Mouse (Mus musculus) hindbrain, embryonic 13.5 days (tissue): Measurements from ENCODE around the gene Rcc1. TPM values are rescaled to one million over a fixed set of nuclear protein-coding genes. Genes with fewer than 3 reads are reported as not detected.

Source experiments
- ATAC-seq: fragments of 200-750 bp; cut with Nextera tagmentation; 2 replicates; pipeline ENCODE4 v1.8.0; 2017; ENCODE audit warnings: moderate TSS enrichment; ENCODE audit not compliant: low FRiP score
- H3K27ac ChIP-seq: fragments of 300-500 bp; sonication (generic); 2 replicates; pipeline ENCODE4 v1.5.1; 2015; ENCODE audit warnings: inconsistent platforms, mild to moderate bottlenecking, moderate library complexity
- H3K27me3 ChIP-seq: fragments of 300-500 bp; sonication (generic); 2 replicates; pipeline ENCODE4 v1.6.1; 2015; ENCODE audit warnings: mild to moderate bottlenecking, inconsistent platforms
- H3K36me3 ChIP-seq: fragments of 300-500 bp; sonication (generic); 2 replicates; pipeline ENCODE4 v1.6.1; 2015; ENCODE audit warnings: mild to moderate bottlenecking, inconsistent platforms
- H3K4me1 ChIP-seq: fragments of 300-500 bp; sonication (generic); replicated peaks from 2 replicates; pipeline ENCODE4 v1.6.1; 2015; ENCODE audit warnings: inconsistent platforms
- H3K4me2 ChIP-seq: fragments of 300-500 bp; sonication (generic); 2 replicates; pipeline ENCODE4 v1.6.1; 2015; ENCODE audit warnings: inconsistent platforms, mild to moderate bottlenecking, moderate library complexity
- H3K4me3 ChIP-seq: fragments of 300-500 bp; sonication (generic); 2 replicates; pipeline ENCODE4 v1.5.1; 2015; ENCODE audit warnings: mild to moderate bottlenecking, inconsistent platforms
- H3K9ac ChIP-seq: fragments of 300-500 bp; sonication (generic); 2 replicates; pipeline ENCODE4 v1.6.1; 2015; ENCODE audit warnings: mild to moderate bottlenecking, inconsistent platforms
- H3K9me3 ChIP-seq: fragments of 300-500 bp; sonication (generic); 2 replicates; pipeline ENCODE4 v1.6.1; 2016; ENCODE audit warnings: inconsistent platforms
- whole genome bisulfite sequencing: fragments of 180-500 bp; shearing (Covaris S2); methylation state at CpG from one replicate; pipeline ENCODE4 v1.1.7; 2015; 5-methylcytosine and 5-hydroxymethylcytosine counted together
- polyA plus RNA-seq: library from polyadenylated mRNA; unstranded; fragments of >200 nt; fragmentation: Nextera tagmentation; extraction: Ambion mirVana; gene quantifications from 2 replicates; pipeline ENCODE4 v1.2.1, GENCODE M21; 2015

The Rcc1 gene
- polyA plus RNA-seq = 37.2 and 42.1 TPM in 2 replicates

DNA sequence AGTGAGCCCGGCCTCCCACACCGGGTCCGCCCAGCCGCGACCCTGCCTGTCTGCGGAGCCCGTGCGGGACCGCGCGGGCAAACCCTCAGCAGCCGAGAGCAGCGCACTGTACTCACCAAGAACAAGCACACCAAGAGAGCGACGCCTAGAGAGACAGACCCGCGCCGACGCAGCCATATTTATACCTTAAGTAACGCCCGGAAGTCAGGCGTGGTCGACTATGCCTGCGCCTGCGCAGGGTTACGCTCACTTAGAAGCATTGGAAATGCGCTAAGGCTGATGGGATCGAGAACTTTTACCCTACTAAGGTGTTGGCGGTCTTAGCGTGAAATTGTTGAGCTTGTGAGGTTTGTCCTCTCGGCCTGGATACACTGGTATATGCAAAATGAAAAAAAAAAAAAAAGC, at the start of gene Rcc1:
TSS of gene Rcc1 (minus strand) at position 125 of the 405 bp plus-strand sequence.
- peak within 1 kb of the TSS; percentile 92 for H3K27ac ChIP-seq
- H3K4me1 ChIP-seq = peaks cover 25% of the 10 kb centered on the region
- H3K9ac ChIP-seq = peak within 1 kb of the TSS; percentile 87
- H3K4me2 ChIP-seq = peak within 1 kb of the TSS; percentile 90
- ATAC-seq = peak; percentile 93
- WGBS = under 1% methylated on average over 31 of the region's 31 CpGs
- no peaks in the 10 kb centered on the region for H3K9me3 ChIP-seq
- H3K27me3 ChIP-seq = no peaks in the 10 kb centered on the region
- peaks cover 31% of the 10 kb centered on the region for H3K36me3 ChIP-seq
- H3K4me3 ChIP-seq = peak within 1 kb of the TSS; percentile 79

GRCm38 (mm10) chr4:132401016-132401415, 47.6 kb upstream of the Rcc1 start:
- Histone ChIP-seq H3K4me1 (peaks cover 12% of the 10 kb centered on the region), H3K4me2 (no peak overlapping the region), H3K4me3 (no peak overlapping the region), H3K27ac (no peak overlapping the region), H3K36me3 (no peaks in the 10 kb centered on the region), H3K27me3 (no peaks in the 10 kb centered on the region), H3K9me3 (no peaks in the 10 kb centered on the region), H3K9ac (no peak overlapping the region)
- 94% methylated on average over 9 of the region's 9 CpGs for WGBS
- ATAC-seq = no peak

DNA sequence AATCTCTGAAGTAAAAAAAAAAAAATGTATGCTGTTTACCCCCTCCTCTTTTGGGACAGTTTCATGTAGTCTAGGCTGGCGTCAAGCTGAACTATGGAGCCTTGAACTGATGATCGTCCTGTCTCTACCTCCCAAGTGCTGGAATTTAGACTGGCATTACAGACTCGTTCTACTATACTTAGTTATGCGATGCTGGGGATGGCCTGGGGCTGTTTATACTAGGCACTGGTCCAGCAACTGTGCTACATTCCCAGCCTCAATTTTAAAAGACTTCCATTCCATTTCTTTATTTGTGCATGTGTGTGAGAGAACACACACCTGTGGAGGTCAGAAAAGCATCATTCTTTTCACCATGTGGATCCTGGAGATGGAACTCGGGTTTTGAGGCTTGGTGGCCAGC, 45.5 kb upstream of the Rcc1 start:
- ATAC-seq = no peak
- Histone ChIP-seq H3K4me3 (no peak overlapping the region), H3K36me3 (no peaks in the 10 kb centered on the region), H3K9me3 (no peaks in the 10 kb centered on the region), H3K9ac (no peak overlapping the region), H3K27ac (no peak overlapping the region), H3K27me3 (no peaks in the 10 kb centered on the region), H3K4me2 (no peak overlapping the region), H3K4me1 (peaks cover 12% of the 10 kb centered on the region)
- WGBS = 80% methylated on average over 5 of the region's 5 CpGs

- Histone ChIP-seq H3K4me1 (peaks cover 12% of the 10 kb centered on the region), H3K9ac (no peak overlapping the region), H3K4me3 (no peak overlapping the region), H3K27ac (no peak overlapping the region; the same call in 1 of the 2 replicates), H3K4me2 (peak overlapping the region; percentile 34), H3K36me3 (no peaks in the 10 kb centered on the region), H3K27me3 (no peaks in the 10 kb centered on the region), H3K9me3 (no peaks in the 10 kb centered on the region)
- 41% methylated on average over 11 of the region's 11 CpGs for WGBS
- ATAC-seq = no peak
Measured at GRCm38 (mm10) chr4:132398045-132398774, 44.8 kb upstream of the Rcc1 start.

- peaks cover 12% of the 10 kb centered on the region for H3K4me1 ChIP-seq
- no peak overlapping the region for H3K27ac ChIP-seq
- no peaks in the 10 kb centered on the region for H3K9me3 ChIP-seq
- no peak overlapping the region for H3K4me2 ChIP-seq
- H3K36me3 ChIP-seq = no peaks in the 10 kb centered on the region
- 89% methylated on average over 3 of the region's 3 CpGs for WGBS
- no peaks in the 10 kb centered on the region for H3K27me3 ChIP-seq
- no peak overlapping the region for H3K9ac ChIP-seq
- no peak for ATAC-seq
- no peak overlapping the region for H3K4me3 ChIP-seq
Measured at GRCm38 (mm10) chr4:132397120-132397519, 43.7 kb upstream of the Rcc1 start.

DNA sequence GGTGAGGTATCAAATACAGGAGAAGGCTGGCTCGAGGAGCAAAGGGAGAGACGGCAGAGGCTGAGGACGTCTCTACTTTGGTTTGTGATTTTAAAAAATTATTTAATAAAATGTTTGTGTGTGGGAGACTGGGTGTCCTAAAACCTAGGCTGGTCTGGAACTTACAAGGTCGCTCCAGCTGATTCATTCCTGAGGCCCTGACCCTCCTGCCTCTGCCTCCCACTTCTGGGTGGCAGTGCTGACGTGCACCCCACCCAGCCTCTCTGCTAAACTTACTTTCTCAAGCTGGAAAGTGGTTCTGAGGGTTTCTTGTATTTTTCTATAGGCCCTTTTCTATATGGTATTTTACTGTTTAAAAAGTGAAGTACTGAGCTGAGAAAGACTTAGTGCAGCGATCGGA, 42.8 kb upstream of the Rcc1 start:
- H3K9me3 ChIP-seq = no peaks in the 10 kb centered on the region
- no peaks in the 10 kb centered on the region for H3K36me3 ChIP-seq
- H3K4me3 ChIP-seq = no peak overlapping the region
- no peak overlapping the region for H3K27ac ChIP-seq
- no peaks in the 10 kb centered on the region for H3K27me3 ChIP-seq
- no peak overlapping the region for H3K9ac ChIP-seq
- 97% methylated on average over 7 of the region's 7 CpGs for WGBS
- H3K4me1 ChIP-seq = peaks cover 12% of the 10 kb centered on the region
- H3K4me2 ChIP-seq = no peak overlapping the region
- no peak for ATAC-seq

DNA sequence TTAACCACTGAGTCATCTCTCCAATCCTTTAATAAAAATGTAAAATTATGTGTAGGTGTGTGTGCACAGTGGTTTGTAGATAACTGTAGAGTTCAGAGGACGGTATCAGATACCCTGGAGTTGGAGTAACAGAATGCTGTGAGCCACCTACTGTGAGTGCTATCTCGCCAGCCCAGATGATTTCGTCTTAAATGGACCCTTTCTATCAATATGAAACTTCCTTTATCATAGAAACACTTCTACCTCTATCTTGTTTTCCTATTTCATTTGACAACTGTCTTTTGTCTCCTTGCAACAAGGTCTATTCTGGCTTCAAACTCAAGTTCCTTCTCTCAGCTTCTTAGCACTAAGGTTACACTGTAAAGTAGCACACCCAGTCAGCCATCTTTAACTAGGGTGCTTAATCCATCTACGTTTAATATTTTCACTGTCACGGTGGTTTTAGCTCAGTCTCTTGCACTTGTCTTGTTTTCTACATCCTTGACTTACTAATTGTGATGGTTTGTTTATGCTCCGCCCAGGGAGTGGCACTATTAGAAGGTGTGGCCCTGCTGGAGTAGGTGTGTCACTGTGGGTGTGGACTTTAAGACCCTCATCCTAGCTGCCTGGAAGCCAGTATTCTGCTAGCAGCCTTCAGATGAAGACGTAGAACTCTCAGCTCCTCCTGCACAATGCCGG, 37.8 kb upstream of the Rcc1 start:
- H3K4me2 ChIP-seq = no peak overlapping the region
- no peak overlapping the region for H3K27ac ChIP-seq
- no peak for ATAC-seq
- H3K36me3 ChIP-seq = no peaks in the 10 kb centered on the region
- H3K4me3 ChIP-seq = no peak overlapping the region
- peaks cover 6% of the 10 kb centered on the region; the same call in 1 of the 2 replicates for H3K4me1 ChIP-seq
- WGBS = 93% methylated on average over 8 of the region's 8 CpGs
- no peaks in the 10 kb centered on the region for H3K9me3 ChIP-seq
- no peaks in the 10 kb centered on the region for H3K27me3 ChIP-seq
- no peak overlapping the region for H3K9ac ChIP-seq

DNA sequence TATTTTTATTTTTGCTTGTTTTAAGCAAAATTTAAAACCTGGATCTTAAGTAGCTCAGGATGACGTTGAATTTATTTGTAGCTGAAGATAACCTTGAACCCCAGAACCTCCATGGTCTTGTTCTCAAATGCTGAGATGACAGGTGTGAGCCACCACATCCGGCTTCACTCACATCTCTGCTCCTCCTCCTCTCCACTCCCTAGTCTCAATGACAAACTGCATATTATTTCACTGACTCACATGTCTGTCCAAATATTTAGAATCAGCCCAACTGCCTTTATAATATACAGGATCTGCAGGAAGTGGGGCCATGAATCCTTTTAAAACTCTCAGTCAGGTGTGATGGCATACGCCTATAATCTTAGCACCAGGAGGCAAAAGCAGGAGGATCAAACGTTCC, 35.9 kb upstream of the Rcc1 start:
- no peak for ATAC-seq
- Histone ChIP-seq H3K9me3 (no peaks in the 10 kb centered on the region), H3K4me1 (peaks cover 10% of the 10 kb centered on the region; the same call in 1 of the 2 replicates), H3K4me2 (no peak overlapping the region), H3K9ac (no peak overlapping the region), H3K4me3 (no peak overlapping the region), H3K36me3 (peaks cover 5% of the 10 kb centered on the region; the same call in 1 of the 2 replicates), H3K27ac (no peak overlapping the region), H3K27me3 (no peaks in the 10 kb centered on the region)
- 90% methylated on average over 4 of the region's 4 CpGs for WGBS

GRCm38 (mm10) chr4:132387617-132388016, 34.2 kb upstream of the Rcc1 start:
- no peak for ATAC-seq
- H3K27ac ChIP-seq = no peak overlapping the region
- H3K9me3 ChIP-seq = no peaks in the 10 kb centered on the region

DNA sequence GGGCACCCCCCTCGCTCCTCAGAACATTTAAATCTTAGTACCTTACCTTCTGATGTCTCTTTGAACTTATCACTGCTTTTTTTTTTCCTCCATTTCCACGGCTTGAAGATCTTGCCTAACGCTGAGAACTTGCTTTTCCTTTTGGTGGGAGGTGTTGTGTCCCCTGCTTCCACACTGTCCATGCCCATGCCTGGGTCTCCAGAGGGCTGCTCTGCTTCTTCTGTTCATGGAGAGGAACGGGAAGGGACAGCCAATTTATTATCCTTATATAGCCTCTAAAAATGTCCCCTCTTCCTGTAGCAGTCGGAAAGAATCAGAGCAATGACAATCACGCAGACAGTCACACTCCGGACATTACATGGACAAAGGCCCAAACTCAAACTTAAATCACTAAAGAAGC, 33.4 kb upstream of the Rcc1 start:
- Histone ChIP-seq H3K27ac (no peak overlapping the region), H3K4me1 (peaks cover 10% of the 10 kb centered on the region; the same call in 1 of the 2 replicates), H3K36me3 (peaks cover 10% of the 10 kb centered on the region), H3K9me3 (no peaks in the 10 kb centered on the region), H3K4me3 (no peak overlapping the region), H3K27me3 (no peaks in the 10 kb centered on the region), H3K9ac (no peak overlapping the region), H3K4me2 (no peak overlapping the region)
- 85% methylated on average over 7 of the region's 7 CpGs for WGBS
- no peak for ATAC-seq

More at GRCm38 (mm10) chr4:132387617-132388016, 34.2 kb upstream of the Rcc1 start:
- Histone ChIP-seq H3K4me1 (peaks cover 10% of the 10 kb centered on the region; the same call in 1 of the 2 replicates), H3K4me3 (no peak overlapping the region), H3K27me3 (no peaks in the 10 kb centered on the region), H3K9ac (0 out of 2 replicates have a peak overlapping the region, but pooled peaks have one; percentile 35), H3K4me2 (no peak overlapping the region), H3K36me3 (peaks cover 10% of the 10 kb centered on the region)
- 76% methylated on average over 5 of the region's 5 CpGs for WGBS

GRCm38 (mm10) chr4:132385771-132386410, 32.5 kb upstream of the Rcc1 start:
- Histone ChIP-seq H3K27ac (no peak overlapping the region), H3K9me3 (no peaks in the 10 kb centered on the region), H3K27me3 (no peaks in the 10 kb centered on the region), H3K4me3 (no peak overlapping the region), H3K36me3 (peaks cover 10% of the 10 kb centered on the region), H3K4me2 (no peak overlapping the region), H3K9ac (no peak overlapping the region), H3K4me1 (peaks cover 10% of the 10 kb centered on the region; the same call in 1 of the 2 replicates)
- no peak for ATAC-seq
- WGBS = 64% methylated on average over 8 of the region's 8 CpGs

DNA sequence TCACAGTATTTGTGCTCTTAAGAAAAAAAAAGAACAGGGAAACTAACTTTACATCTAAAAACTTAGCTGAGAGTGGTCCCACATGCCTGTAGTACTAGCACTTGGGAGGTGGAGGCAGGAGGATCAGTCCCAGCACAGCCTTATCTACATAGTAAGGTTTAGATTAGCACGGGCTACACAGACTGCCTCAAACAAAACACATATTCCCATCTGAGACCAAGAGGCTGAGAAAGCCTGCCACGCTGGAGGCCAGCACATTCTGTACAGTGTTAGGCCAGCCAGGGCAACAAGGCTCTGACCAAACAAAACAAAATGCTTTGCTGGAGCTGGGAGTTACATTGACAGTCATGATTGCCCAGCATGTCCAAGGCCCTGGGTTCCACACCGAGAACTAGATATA, 30.1 kb upstream of the Rcc1 start:
- no peak overlapping the region for H3K9ac ChIP-seq
- no peak for ATAC-seq

More for the DNA sequence above, 30.1 kb upstream of the Rcc1 start:
- WGBS = 95% methylated on average over 3 of the region's 3 CpGs
- Histone ChIP-seq H3K4me1 (peaks cover 10% of the 10 kb centered on the region; the same call in 1 of the 2 replicates), H3K4me3 (no peak overlapping the region), H3K4me2 (no peak overlapping the region), H3K36me3 (peaks cover 12% of the 10 kb centered on the region), H3K27ac (no peak overlapping the region), H3K9me3 (no peaks in the 10 kb centered on the region), H3K27me3 (no peaks in the 10 kb centered on the region)
